Mouse (Mus musculus) right cerebral cortex, postnatal 4 days (tissue): ENCODE results near the gene Xpo4.
A peak's percentile ranks its signal among the peaks of the same experiment; 100 is the strongest.
"Not testable (repeated sequence)": the region's sequence is repeated elsewhere in the genome, so short reads cannot be mapped to it uniquely, and the experiment has no call there.

ENCODE experiments used
- DNase-seq: peaks from one replicate; pipeline ENCODE4 v3.0.0-alpha.2; 2022

Xpo4 gene

DNA sequence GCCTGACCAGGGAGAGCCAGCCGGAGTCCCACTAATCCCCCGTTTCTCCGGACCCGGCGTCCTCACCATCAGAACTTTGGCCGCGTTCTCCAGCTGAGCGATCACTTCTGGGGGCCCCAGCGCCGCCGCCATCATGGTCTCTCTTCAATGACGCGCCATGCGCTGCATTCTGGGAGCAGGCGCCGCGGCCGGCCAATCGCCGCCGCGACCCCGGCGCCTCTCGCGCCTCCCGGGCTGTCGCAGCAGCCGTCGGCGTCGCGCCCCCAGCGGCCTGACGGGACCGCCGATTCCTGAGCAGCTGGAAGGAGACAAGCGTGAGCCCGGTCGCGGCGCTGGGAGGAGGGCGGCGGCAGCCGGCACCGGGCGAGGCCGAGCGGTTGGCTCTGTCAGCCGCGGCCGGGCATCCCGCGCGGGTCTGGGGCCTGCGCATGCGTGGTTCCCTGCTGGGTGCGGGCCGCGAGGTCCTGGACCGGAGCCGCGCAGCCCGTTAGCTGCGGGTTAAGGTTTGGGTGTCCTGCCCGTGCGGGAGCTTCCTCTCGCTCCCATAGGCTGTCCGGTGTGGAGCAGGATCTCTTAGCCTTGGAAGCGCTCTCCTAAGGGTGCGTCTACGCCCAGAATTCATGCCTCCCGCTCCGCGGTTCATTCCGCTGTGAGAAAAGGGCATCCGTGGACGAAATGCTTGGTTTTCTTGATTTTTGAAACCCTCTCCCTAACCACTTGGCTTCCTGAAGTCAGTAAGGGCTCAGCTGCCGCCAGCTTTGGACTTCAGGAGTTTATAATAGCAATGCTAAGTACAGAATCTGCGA lies at the start of gene Xpo4:
Xpo4 (minus strand) TSS at position 609 of the 806 bp plus-strand sequence.
- peak; percentile 81 for DNase-seq

DNA sequence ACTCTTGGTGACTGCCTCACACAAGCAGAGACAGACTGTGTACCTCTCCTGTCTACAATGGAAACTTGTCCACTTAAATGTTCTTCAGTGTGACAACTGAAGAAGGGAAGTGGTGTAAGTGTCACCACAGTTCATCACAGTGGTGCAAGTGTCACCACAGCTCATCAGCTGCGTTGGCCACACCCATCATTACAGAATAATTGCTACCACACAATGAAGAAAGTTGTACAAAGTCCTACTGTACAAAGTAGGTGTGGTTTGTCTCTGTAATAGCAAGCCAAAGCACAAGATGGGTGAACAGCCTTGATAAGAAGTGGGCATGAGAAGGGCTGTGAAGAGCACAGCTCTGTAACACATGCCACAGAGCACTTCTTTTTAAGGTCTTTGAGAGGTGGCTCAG lies 47.7 kb upstream of the Xpo4 start:
- no peak for DNase-seq

DNA sequence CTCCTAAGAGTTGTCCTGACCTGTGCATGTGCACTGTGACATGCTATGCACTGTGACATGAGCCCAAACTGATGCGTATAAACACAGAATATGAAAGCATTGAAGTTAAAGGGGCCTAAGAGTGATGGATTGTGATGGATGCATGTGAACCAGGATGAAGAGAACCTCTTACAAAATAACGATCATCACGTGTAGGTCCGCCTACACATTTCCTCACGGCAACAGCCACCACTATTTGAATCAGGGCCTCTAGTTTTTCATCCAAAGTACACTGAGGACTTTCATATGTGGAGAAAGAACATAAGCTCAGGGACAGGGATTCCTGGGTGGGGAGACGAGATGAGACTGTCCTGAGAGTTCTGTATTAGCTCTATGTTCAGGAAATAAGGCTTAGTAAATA lies 45.8 kb upstream of the Xpo4 start:
- DNase-seq, result no peak

DNA sequence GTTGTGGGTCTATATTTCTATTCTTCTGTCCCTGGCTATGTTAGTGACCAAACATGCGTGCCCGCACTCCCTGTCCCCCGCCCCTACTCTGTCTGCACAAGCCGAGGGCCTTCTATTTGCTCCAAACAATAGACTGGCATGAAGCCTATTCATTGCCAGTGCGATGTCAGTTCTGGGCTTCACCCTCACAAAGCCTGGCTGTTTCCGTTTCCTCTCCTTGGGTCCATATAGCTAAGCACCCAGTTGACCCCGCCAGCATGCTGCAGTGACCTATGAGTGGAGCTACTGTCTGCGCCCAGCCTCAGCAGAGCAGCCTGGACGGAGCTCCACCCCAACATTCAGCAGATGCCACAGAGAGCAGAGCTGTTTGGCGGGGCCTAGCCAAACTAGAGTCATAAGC lies 43.9 kb upstream of the Xpo4 start:
- no peak for DNase-seq

DNA sequence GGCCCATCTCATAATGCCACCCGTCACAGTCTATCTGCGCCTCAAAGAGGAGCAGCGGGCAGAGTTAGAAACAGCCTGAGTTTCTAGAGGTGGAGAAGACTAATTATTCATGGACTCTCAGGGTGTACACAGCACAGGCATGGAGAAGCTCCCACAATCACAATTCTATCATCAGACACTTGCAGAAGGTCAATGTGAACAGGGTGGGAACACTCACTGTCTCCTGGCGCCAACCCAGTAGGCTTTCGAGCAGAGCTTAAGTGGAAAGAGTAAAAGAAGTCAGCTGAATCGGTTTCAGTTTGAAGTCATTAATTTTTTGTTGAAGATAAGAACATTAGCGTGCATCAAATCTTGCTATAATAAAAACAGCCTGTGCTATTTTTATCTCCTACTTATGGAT lies 43.4 kb upstream of the Xpo4 start:
- DNase-seq, result no peak

DNA sequence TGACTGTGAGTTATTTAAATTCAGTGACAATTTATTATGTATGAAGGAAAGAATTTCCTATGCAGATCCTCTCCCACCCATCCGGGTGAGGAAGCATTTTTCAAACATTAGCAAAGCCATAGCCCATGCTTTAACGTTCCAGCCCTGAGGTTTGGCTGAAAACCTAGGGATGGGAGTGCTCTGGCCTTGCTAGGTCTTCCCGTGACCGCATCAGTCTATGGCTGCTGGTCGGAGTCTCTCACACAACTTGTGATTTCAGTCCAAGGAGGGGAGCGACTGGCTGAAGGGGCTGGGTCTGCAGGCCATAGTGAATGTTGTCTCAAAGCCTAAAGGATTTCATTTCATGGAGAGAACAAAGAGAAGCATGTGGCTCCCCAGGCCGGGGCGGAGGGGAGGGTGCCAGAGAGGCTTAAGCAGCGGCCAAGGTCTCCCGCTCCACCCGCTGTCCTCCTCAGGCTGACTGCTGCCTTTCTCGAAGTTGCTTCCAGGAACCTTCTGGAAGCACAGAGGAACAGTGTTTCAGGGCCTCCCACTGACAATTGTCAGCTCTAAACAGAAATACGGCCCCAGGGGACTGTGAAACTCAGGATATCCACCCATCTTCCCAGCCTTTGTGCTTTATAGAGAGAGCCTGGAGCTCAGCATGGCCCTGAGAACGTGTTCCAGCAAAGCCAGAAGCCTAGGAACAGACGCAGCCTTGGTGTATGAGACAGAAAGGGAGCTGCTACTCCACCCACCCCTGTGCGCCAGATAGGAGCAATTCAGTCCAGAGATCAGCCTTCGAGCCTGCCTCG lies 42.1 kb upstream of the Xpo4 start:
- DNase-seq, result peak; percentile 23

DNA sequence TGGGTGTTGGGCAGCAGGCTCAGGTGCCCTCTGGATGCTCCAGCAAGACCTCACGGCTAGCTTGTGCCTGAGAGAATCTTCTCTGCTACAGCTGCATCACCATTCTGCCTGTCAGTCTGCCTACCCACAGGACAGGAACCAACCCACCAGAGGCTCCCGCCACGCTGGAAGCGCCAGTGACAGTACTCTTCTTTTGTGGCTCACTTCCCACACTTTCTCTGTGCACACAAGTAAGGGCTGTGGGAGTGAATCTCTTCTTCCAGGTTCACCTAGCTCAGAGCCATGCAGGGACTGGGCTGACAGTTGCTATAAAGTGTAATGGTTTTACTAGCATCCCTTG lies 41.5 kb upstream of the Xpo4 start:
- DNase-seq, result no peak

DNA sequence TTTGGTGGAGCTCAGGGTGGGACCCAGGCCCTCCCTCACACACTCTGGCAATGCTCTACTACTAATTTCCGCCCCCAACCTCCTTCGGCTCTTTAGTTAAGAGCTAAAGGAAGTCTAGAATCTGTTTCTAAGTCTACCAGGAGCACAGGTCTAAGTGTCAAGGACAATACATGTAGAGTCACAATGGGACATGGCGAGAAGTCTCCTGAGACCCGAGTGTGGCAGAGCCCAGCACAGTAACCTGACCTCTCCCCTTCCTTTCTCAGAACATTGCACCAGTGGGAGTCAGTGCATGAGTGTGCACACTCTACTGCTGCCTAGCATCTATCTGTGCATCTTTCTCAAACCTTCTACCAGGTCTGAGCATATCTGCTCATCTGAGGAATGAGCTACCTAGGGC lies 40.5 kb upstream of the Xpo4 start:
- no peak for DNase-seq

DNA sequence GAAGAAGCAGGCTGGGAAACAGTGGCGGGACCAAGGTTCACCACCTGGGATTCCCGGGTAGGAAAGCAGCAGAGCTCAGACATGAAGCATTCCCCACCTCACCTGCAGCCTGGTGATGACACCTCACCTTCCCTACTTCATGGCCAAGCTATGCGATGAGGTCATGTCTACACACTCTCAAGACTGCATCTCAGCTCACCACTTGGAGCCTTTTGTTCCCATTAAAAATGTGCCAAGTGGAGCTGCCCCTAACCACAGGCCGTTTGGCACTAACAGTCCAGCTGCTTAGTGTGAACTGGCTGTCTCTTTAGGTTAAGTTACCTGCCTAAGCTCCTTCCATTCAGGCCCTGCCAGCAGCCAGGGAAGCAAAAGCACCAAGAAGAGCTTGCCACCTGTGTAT lies 39.8 kb upstream of the Xpo4 start:
- DNase-seq, result no peak

DNA sequence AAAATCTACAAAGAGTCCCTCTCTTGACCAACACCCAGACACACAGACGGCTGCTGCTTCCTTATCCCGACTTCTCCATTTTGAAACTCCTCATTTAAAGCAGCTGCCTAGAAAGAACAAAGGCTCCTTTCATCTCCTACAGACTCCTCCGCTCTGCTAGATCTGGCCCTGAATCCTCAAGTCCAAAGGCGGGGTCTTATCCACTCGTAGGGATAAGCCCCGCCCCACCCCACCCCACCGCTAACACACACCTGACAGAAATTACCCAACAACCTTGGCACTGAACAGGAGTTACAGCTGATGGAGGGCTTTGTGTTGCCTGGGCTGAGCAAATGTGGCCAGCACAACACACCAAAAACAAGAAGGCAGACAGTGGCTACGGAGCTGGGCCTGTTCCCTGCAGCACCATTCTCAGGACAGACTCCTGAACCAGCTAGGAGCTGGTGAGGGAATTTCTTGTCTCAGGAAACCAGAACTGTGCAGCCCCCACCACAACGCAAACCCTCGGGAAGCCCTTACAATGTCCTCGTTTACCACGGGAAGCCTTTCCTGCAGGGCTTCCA lies 36.8 kb upstream of the Xpo4 start:
- DNase-seq, result no peak

DNA sequence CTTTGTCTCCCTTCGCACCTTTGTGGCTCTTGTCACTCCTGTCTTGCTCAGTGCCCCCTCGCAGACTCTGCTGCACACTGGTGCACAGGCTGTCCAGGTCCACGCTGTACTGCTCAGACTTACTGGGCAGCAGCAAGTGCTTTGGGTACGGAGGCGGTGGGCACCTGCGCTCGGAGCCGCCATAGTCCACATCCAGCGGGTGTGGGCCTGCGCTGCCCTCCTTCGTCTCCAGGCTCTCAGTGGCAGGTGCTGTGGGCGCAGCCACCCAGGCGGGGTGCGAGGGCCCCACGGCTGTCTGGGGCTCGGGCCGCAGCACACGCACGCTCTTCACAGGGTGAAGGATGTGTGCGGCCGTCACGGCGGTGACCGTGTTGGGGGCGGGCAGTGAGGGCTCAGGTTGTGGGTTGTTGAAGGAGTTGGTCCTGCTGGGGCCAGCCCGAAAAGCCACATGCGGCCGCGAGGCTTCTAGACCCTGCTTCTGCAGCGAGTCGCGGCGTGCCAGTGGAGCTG lies 34.3 kb upstream of the Xpo4 start:
- no peak for DNase-seq

DNA sequence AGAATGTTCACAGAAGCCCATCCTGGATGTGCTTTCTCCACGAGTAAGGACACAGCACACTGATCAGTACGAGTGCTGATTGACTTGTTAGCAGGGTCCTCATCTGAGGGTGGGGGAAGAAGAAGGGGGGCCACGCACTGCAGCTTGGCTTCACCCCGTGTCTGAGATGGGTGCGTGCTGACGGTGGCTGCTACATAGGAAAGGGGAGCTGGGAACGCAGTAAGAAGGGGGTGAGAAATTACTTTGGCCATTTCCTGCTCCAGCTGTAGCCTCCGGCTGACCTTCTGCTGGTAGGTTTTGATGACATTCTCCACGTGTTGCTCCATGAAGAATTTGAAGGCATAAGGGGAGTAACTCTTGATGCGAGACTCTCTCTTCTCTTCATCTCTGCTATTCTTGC lies 33.8 kb upstream of the Xpo4 start:
- DNase-seq, result no peak

DNA sequence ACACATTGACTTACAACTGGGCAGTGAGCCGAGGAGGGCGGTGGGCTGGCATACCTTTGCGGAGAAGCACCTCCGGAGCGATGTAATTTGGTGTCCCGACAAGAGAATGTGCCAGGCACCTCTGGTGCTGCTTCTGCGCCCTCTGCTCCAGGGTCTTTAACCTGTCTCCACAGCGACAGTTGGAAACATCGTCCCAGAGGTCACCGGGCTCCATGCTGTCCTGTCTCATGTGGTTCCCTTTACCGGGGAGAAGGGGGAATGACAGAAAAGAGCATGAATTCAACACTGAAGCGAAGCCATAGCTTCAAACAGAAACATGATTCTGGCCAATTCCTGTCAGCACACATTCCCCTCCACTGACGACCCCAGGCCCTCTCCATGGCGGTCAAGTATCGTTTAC lies 30.8 kb upstream of the Xpo4 start:
- no peak for DNase-seq

DNA sequence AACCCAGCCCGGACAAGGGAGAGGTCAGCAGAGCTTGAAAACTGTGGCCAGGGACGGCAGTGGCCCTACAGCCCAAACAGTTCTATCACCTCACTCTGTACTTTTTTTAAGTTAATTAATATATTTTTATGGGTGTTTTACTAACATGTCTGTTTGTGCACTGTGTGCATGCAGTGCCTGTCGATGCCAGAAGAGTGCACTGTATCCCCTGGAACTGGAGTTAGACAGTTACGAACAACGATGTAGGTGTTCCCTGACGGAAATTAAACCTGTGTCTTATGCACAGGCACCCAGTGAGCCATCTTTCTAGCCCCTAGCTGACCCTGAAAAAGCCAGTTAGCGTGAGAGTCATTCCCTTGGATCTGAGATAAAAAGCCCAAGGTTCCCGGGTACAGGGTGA lies 30.3 kb upstream of the Xpo4 start:
- DNase-seq, result no peak

DNA sequence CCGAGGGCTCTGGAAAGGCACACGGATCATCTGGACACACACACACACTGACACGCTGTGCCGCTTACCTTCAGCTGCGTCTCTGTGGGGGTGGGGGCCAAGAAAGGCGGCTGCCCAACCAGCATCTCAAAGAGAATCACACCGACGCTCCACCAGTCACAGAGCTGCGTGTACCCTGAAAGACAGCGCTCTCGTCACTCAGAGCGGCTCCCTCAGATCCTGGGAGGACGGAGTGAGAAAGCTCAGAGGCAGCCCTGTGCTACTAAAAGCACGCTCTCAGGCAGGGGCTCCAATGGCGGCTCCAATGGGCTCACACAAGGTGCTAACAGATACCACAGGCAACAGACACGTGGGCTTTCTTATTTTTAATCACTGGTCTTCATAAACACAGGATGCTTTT lies 29.0 kb upstream of the Xpo4 start:
- no peak for DNase-seq

DNA sequence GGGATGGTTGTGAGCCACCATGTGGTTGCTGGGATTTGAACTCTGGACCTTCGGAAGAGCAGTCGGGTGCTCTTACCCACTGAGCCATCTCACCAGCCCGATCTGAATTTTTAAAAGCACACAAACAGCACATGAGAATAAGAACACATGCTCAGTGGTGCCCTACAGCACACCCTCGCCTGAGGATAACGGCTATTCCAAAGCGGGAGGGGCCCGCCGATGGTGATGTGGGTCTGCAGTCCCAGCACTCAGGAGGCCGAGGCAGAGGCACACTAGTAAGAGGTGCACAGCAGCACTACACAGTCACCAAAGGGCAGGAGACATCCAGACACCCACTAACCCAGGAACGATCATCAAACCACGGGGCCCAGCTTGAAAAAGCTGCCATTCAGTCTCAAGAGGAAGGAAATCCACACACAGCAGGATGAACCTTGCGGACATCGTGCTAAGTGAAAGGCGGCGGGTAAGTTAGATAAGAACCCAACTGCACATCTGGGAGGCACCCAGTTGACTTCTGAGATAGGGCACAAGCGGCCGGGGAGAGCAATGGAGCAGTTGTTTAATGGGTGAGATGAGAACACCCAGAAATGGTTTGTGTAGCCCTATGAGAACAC lies 27.4 kb upstream of the Xpo4 start:
- DNase-seq, result no peak

DNA sequence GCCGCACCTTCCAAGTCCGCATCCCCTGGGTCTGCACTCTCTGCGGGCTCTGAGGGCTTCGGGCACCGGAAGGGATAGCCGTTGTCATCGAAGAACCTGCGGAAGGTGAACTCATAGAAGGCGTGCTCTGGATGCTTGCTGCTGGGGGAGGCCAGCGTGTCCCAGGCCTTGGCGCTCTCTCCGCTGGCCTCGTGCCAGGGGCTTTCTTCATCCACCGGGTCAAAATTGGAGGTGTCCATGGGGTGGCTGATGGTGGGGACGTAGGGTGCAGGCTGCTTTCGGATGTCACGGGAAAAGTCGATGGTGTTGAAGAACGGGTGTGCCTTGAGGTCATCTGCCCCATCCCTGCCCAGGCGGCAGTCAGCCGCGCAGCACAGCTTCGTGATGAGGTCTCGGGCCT lies 26.1 kb upstream of the Xpo4 start:
- no peak for DNase-seq

DNA sequence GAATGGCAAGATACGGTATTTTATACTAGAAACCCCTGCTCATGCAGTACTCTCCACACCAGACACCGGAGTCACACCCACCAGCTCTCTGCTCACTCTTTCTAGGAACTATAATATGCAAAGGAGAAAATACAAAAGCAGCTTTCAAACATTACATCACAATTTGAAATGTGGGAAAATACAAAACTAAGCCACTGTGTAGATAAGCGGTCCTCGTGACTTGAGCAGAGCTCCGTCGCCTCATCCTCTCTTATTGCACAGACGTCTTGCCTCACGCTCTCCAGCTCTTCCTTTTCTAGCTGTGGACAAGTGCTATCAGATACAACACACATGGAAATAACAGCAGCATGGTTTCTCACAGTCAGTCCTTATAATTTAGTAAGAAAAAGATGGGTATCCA lies 25.5 kb upstream of the Xpo4 start:
- DNase-seq, result no peak

DNA sequence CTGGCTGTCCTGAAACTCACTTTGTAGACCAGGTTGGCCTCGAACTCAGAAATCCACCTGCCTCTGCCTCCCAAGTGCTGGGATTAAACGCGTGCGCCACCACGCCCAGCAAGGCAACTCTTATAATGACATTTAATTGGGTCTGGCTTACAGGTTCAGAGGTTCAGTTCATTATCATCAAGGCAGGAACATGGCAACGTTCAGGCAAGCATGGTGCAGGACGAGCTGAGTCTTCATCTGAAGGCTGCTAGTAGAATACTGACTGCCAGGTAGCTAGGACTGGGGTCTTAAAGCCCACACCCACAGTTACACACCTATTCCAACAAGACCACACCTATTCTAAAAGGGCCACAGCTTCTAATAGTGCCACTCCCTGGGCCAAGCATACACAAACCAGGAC lies 22.8 kb upstream of the Xpo4 start:
- DNase-seq, result not testable (repeated sequence)

DNA sequence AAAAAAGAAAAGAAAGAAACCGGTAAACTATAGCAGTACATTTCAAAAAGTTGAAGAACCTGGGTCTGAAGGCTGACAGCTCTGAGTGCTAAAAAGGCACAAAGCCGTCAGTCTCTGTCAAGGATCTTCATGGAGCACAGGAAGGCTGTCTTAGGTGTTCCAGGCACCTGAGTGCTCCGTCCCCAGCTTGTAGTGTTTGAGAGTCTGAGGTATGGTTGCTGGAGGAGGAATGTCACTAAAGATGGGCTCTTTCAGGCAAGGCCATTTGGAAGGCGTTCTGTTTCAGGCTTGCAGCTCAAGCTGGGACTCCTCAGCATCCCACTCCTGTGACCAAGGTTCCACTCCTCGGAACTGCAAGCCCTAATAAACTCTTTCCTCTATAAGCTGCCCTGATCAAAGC lies 22.2 kb upstream of the Xpo4 start:
- DNase-seq, result no peak

DNA sequence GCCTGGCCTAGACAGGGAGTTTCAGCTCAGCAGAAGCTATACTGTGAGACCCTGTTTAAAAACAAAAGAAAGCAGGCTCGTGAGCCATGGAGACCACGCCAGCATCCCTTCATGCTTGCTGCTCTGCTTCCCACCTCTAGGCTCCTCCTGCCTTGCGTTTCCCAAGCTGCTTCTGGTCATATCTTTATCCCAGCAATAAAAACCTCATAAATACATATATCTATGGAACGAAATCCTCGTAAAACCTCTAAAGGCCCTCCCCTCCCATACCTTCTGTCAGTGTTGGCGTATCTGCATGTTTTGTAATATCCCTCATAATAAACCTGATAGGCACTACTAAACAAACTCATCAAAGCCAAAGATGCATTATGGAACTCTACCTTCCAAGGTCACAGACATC lies 21.4 kb upstream of the Xpo4 start:
- DNase-seq, result no peak

DNA sequence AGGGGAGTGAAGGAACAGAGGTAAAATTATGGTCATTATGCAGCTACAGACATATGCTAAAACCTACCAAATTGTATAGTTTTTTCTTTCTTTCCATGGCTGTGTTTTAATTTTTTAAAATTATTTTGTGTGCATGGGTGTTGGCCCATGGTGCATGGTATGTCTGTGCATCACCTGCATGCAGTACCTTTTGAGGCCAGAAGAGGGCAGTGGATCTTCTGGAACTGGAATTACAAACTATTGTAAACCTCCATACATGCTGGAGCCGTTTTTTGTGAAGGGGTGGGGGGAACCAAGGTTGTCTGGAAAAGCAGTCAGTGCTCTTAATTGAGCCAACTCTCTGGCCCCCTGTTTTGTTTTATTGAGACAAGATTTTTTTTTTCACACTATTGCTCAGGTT lies 19.3 kb upstream of the Xpo4 start:
- peak; percentile 72 for DNase-seq

DNA sequence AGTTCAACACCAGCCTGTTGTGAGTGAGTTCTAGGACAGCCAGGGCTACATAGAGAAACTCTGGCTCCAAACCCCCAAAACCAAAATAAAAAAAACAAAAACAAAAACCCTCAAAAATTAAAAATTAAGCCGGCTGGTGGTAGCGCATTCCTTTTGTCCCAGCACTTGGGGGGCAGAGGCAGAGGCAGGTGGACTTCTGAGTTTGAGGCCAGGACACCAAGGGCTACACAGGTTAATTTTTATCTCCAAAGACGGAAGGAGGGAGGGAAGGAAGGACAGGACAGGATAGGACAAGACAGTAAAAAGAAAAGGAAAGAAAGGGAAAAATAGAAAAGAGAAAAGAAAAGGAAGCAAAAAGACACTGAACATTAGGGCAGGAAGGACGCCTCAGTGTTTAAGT lies 17.5 kb upstream of the Xpo4 start:
- DNase-seq, result no peak
